Mouse (Mus musculus) embryonic facial prominence, embryonic 11.5 days (tissue): Measurements from ENCODE around the gene Slc12a4. TPM values are rescaled to one million over a fixed set of nuclear protein-coding genes. Genes with fewer than 3 reads are reported as not detected.
A peak's percentile ranks its signal among the peaks of the same experiment; 100 is the strongest.

Experiments
- ATAC-seq: fragments of 200-750 bp; cut with Nextera tagmentation; replicated peaks from 2 replicates; pipeline ENCODE4 v1.8.0; 2017; ENCODE audit warnings: low read depth; ENCODE audit not compliant: insufficient number of reproducible peaks, low FRiP score, low TSS enrichment
- DNase-seq: peaks from one replicate; pipeline ENCODE4 v3.0.0-alpha.2; 2015; ENCODE audit warnings: low spot score
- H3K27ac ChIP-seq: fragments of 300-500 bp; sonication (generic); replicated peaks from 2 replicates; pipeline ENCODE4 v1.5.1; 2014; ENCODE audit warnings: mild to moderate bottlenecking, low read depth, low read length, control low read depth
- H3K27me3 ChIP-seq: fragments of 300-500 bp; sonication (generic); 2 replicates; pipeline ENCODE4 v1.6.1; 2014; ENCODE audit warnings: mild to moderate bottlenecking, low read length, moderate library complexity, mixed read lengths; ENCODE audit not compliant: control insufficient read depth, insufficient read depth
- H3K36me3 ChIP-seq: fragments of 300-500 bp; sonication (generic); replicated peaks from 2 replicates; pipeline ENCODE4 v1.6.1; 2014; ENCODE audit warnings: low read depth, mild to moderate bottlenecking, low read length, moderate library complexity, mixed read lengths; ENCODE audit not compliant: control insufficient read depth, insufficient read depth
- H3K4me1 ChIP-seq: fragments of 300-500 bp; sonication (generic); 2 replicates; pipeline ENCODE4 v1.6.1; 2014; ENCODE audit warnings: low read length, mixed read lengths; ENCODE audit not compliant: control insufficient read depth, insufficient read depth
- H3K4me2 ChIP-seq: fragments of 300-500 bp; sonication (generic); 2 replicates; pipeline ENCODE4 v1.6.1; 2014; ENCODE audit warnings: low read depth, mild to moderate bottlenecking, control low read depth, low read length, moderate library complexity
- H3K4me3 ChIP-seq: fragments of 300-500 bp; sonication (generic); 2 replicates; pipeline ENCODE4 v1.5.1; 2014; ENCODE audit warnings: low read depth, low read length, control low read depth
- H3K9ac ChIP-seq: fragments of 300-500 bp; sonication (generic); replicated peaks from 2 replicates; pipeline ENCODE4 v1.6.1; 2014; ENCODE audit warnings: mild to moderate bottlenecking, control low read depth, low read length
- H3K9me3 ChIP-seq: fragments of 300-500 bp; sonication (generic); replicated peaks from 2 replicates; pipeline ENCODE4 v1.6.1; 2016; ENCODE audit warnings: mild to moderate bottlenecking, low read length, inconsistent platforms, mixed read lengths; ENCODE audit not compliant: control insufficient read depth
- WGBS: fragments of 180-500 bp; shearing (Covaris S2); extraction: QIAGEN DNeasy Blood & Tissue Kit; methylation state at CpG from one replicate; pipeline ENCODE4 v1.1.7; 2014; 5-methylcytosine and 5-hydroxymethylcytosine counted together
- polyA plus RNA-seq: library from polyadenylated mRNA; unstranded; fragments of >200 nt; fragmentation: Nextera tagmentation; extraction: Ambion mirVana; gene quantifications from 2 replicates; pipeline ENCODE4 v1.2.1, GENCODE M21; 2014

The Slc12a4 gene
- polyA plus RNA-seq, 1 experiment from 2014 or later = 16.8 TPM

- Histone ChIP-seq H3K9ac (peak overlapping the region; percentile 77), H3K27ac (peak overlapping the region; percentile 65; the same call in 1 of the 2 replicates), H3K4me1 (peaks cover 8% of the 10 kb centered on the region; the same call in 1 of the 2 replicates), H3K27me3 (no peaks in the 10 kb centered on the region), H3K4me2 (peak overlapping the region; percentile 76), H3K4me3 (peak overlapping the region; percentile 74), H3K36me3 (no peaks in the 10 kb centered on the region), H3K9me3 (no peaks in the 10 kb centered on the region)
- 2% methylated on average over 32 of the region's 40 CpGs for WGBS
- ATAC-seq (peak; percentile 47), DNase-seq (peak; percentile 52)
These were observed 512 bp downstream of the Slc12a4 start for GRCm38 (mm10) chr8:105965266-105965904.

DNA sequence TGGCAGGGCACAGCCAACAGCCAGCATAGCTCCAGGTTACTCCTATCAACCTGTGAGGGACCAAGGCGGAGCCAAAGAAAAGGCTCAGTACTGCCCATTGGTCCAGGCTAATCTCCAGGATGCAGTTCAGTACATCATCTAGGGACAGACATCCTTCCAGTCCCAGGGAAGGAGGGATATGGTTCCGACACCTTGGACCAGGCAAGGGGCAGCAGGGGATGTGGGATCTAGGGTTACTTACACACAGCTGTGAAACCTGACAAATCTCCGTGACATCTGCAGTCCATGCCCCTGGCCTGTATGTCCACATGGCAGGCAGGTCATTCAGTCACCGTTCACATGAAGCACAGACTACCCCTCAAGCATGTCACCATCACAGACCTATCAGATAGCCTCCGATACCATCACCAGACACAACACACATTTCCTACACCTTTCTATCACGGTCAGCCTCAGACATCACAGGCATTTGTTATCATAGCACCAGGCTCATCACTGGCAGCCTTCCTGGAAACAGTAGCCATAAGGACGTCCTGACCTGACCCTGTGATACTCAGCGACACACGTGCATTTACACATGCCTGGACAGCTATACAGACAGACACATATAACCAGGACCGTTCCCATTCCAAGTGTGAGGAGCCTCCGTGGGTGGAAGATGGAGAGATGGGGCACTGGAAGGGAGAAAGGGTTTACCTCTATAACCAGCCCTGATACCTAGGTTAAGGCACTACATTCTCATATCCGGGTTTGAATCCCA, 1.2 kb downstream of the Slc12a4 start:
- Histone ChIP-seq H3K4me2 (peak overlapping the region; percentile 76), H3K27ac (no peak overlapping the region), H3K9ac (peak overlapping the region; percentile 77), H3K27me3 (no peaks in the 10 kb centered on the region), H3K36me3 (no peaks in the 10 kb centered on the region; the same call in 1 of the 2 replicates), H3K4me3 (peak overlapping the region; percentile 74), H3K9me3 (no peaks in the 10 kb centered on the region), H3K4me1 (peaks cover 8% of the 10 kb centered on the region; the same call in 1 of the 2 replicates)
- ATAC-seq = no peak
- WGBS = 60% methylated on average over 12 of the region's 12 CpGs
- DNase-seq = no peak

DNA sequence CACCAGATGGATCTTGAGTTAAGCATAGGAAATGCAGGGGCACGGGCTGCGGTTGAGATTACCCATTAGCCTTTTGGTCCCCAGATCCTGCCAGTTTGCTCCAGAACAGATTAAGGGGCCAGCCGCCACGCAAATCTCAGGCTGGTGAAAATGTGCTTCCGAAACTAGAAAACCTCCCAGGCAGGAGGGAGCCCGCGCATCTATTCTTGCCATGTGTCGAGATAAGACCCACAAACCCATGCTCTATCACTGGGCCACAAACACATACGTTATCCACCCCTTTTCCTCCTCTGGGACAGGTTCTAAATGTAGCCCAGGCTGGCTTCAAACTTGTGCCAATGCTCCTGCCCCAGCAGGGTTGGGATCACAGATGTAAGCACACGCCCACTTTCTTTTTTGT, 4.4 kb downstream of the Slc12a4 start:
- no peak for ATAC-seq
- 90% methylated on average over 10 of the region's 10 CpGs for WGBS
- Histone ChIP-seq H3K27ac (no peak overlapping the region), H3K4me1 (peaks cover 8% of the 10 kb centered on the region; the same call in 1 of the 2 replicates), H3K4me2 (no peak overlapping the region), H3K9me3 (no peaks in the 10 kb centered on the region), H3K27me3 (no peaks in the 10 kb centered on the region), H3K4me3 (no peak overlapping the region), H3K36me3 (no peaks in the 10 kb centered on the region; the same call in 1 of the 2 replicates), H3K9ac (no peak overlapping the region)
- DNase-seq = no peak

- ATAC-seq (no peak), DNase-seq (no peak)
- Histone ChIP-seq H3K27ac (no peak overlapping the region), H3K9ac (no peak overlapping the region), H3K4me2 (no peak overlapping the region), H3K27me3 (no peaks in the 10 kb centered on the region), H3K36me3 (no peaks in the 10 kb centered on the region; the same call in 1 of the 2 replicates), H3K4me3 (no peak overlapping the region), H3K9me3 (no peaks in the 10 kb centered on the region), H3K4me1 (peaks cover 8% of the 10 kb centered on the region; the same call in 1 of the 2 replicates)
- 78% methylated on average over 14 of the region's 14 CpGs for WGBS
These were observed 4.8 kb downstream of the Slc12a4 start for GRCm38 (mm10) chr8:105961101-105961500.

GRCm38 (mm10) chr8:105959350-105959749, 6.5 kb downstream of the Slc12a4 start:
- no peaks in the 10 kb centered on the region; the same call in 1 of the 2 replicates for H3K36me3 ChIP-seq
- no peaks in the 10 kb centered on the region for H3K9me3 ChIP-seq
- DNase-seq (no peak), ATAC-seq (no peak)
- H3K4me1 ChIP-seq = peaks cover under 1% of the 10 kb centered on the region; the same call in 1 of the 2 replicates
- H3K27me3 ChIP-seq = no peaks in the 10 kb centered on the region
- no peak overlapping the region for H3K27ac ChIP-seq
- 88% methylated on average over 7 of the region's 7 CpGs for WGBS
- no peak overlapping the region for H3K4me3 ChIP-seq
- H3K9ac ChIP-seq = no peak overlapping the region
- no peak overlapping the region for H3K4me2 ChIP-seq

GRCm38 (mm10) chr8:105957813-105958212, 8.1 kb downstream of the Slc12a4 start:
- WGBS = 51% methylated on average over 3 of the region's 4 CpGs

DNA sequence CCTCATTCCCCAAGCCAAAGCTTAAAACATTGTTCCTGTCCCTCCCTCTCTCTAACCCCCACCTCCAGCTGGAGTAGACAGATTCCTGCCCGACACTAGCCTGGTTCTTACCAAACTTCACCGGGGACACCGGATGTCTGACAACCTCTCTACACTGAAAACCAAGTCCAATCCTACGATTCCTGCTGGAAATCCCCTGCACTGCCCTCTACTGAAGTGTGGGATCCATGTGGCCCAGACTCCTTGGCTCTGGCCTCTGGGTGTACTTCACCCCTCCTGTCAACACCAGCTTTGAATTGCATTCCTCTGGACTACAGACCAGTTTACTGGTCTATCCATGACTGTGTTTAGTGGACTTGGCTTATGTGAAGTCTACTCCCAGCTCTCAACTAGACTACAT, 9.3 kb downstream of the Slc12a4 start:
- Histone ChIP-seq H3K4me2 (no peak overlapping the region), H3K9me3 (no peaks in the 10 kb centered on the region), H3K9ac (no peak overlapping the region), H3K27ac (no peak overlapping the region), H3K36me3 (no peaks in the 10 kb centered on the region; the same call in 1 of the 2 replicates), H3K4me1 (no peaks in the 10 kb centered on the region), H3K4me3 (no peak overlapping the region), H3K27me3 (no peaks in the 10 kb centered on the region)
- 91% methylated on average over 4 of the region's 4 CpGs for WGBS
- ATAC-seq (no peak), DNase-seq (no peak)

More at GRCm38 (mm10) chr8:105957813-105958212, 8.1 kb downstream of the Slc12a4 start:
- H3K27ac ChIP-seq = no peak overlapping the region
- H3K9me3 ChIP-seq = no peaks in the 10 kb centered on the region
- H3K4me2 ChIP-seq = no peak overlapping the region
- no peak for ATAC-seq
- no peaks in the 10 kb centered on the region for H3K27me3 ChIP-seq
- no peak overlapping the region for H3K9ac ChIP-seq
- no peaks in the 10 kb centered on the region for H3K4me1 ChIP-seq
- no peak overlapping the region for H3K4me3 ChIP-seq
- no peak for DNase-seq
- no peaks in the 10 kb centered on the region; the same call in 1 of the 2 replicates for H3K36me3 ChIP-seq
